Mouse (Mus musculus) B cell, adult 2 months (primary cell): ENCODE measurements around the gene Plekha5.
"Not testable (repeated sequence)": the region's sequence is repeated elsewhere in the genome, so short reads cannot be mapped to it uniquely, and the experiment has no call there.

ENCODE experiments used
- DNase-seq, 2 experiments: peaks; one replicate each; pipeline ENCODE4 v3.0.0; 2022

Gene Plekha5

DNA sequence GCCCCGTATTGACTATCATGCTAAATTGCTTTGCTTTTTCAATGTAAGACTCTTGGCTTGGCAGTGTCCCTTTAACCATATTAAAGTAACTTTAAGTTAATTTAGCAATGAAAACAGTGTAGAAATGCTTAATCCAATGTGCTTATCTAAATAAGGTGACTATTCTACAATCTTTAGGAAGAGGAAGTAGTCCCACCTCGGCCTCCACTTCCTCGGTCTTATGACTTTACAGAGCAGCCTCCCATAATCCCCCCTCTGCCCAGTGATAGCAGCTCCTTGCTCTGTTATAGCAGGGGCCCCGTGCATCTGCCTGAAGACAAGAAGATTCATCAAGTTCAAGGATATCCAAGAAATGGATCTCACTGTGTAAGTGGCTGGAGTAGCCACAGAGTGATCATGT is 156.3 kb downstream of the Plekha5 start:
- DNase-seq: no peak

DNA sequence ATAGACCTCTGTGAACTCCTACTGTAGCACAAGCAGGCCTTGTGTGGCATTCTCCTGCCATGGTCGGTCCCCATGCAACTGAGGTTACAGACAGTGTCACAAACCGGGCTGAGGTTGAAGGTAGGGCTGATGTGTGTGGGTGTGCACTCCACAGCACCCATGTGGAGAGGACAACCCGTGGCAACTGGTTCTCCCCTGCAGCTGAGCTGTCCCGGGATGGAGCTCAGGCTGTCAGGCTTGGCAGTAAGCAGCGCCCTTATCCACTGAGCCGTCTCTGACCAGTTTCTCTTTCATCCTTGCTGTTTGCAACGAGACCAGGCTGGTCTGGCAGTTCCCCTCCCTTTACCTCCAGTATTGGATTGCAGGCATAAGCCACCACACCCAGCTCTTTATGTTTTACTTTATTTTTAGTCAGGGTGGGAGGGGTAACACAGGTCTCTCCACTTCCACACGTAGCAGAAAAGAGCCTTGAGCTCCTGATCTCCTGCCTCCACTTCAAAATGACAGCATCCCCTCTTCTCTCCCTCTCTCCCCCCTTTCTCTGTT is 162.9 kb downstream of the Plekha5 start:
- DNase-seq: no peak

DNA sequence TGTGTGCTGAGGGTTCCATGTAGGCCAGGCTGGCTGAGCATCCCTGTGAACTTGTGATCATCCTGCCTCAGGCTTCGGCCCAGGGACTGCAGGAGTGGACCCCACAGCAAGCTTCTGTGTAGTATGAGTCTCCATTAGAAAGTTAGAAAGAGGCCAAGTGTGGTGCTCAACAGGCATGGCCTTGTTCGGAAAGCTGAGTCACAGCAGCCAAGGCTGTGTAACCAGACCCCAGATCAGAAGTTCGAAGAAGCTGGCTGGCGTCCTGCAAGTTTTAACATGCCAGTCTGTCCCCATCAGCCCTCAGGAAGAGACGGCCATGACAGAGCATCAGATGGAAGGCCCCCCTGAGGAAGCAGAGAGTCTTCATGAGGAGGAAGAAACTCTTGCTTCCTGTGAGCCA is 167.5 kb downstream of the Plekha5 start:
- no peak for DNase-seq

DNA sequence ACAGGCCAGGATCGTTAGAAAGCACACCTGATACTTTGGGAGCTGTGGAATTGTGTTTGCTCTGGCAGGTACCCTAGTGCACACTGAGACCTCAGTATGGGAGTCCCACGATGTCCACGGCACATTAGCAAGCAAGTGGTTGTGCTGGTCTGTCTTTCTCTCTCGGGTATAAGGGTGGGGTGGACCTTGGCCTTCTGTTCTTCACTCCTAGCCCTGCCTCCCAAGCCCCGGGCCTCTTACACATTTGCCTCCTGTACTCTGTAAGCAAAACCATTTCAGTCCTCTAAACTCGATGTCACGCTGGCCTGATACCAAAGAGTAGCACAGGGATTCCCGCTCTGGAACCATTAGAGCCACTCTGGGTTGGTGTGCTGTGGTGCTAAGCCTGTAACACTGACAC is 168.9 kb downstream of the Plekha5 start:
- no peak for DNase-seq

DNA sequence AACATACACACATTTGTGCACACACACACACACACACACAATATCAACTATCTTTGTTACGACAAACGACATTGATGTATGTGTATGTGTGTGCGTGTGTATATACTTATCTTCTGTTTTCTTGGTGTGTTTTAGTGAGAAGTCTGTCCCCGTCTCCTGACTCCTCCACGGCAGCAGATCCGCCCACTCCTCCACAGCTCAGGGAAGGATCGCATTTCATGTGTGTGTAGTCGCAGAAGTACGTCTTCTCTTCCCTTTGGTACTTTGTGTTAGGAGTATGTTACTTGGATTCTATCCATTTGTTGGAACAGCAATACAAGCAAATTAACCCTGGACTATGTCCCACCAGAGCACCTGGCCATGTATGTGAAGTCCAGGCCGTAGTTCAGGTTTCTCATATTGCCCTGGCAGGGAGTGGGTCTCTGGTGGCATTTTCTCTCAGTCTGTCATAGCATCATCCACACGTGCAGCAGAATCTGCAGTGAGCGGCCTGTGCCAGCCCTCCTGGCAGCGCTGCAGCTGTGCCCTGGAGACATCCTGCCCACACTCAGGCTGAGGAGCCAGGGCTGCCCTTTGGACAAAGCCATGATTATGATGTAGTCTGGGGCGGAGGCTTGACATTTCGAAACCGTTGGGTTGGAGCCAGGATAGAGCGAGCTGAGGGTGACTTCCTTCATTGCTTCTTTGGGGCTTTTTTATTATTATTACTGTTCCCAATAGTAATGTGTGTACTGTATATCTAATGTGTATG is 169.7 kb downstream of the Plekha5 start:
- no peak for DNase-seq

DNA sequence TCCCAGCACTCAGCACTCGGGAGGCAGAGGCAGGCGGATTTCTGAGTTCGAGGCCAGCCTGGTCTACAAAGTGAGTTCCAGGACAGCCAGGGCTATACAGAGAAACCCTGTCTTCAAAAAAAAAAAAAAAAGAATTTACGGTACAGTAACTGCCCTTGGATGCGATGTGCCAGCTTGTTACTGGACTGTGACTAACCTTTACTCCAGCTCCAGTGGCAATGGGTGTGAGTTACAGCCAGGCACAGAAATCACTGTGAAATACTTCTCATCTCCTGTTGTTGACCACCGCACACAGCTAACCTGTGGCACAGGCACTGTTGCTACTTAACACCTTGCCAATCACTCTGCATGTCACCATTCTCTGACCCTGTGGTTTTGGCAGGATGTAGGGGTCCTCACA is 171.7 kb downstream of the Plekha5 start:
- DNase-seq: not testable (repeated sequence)

DNA sequence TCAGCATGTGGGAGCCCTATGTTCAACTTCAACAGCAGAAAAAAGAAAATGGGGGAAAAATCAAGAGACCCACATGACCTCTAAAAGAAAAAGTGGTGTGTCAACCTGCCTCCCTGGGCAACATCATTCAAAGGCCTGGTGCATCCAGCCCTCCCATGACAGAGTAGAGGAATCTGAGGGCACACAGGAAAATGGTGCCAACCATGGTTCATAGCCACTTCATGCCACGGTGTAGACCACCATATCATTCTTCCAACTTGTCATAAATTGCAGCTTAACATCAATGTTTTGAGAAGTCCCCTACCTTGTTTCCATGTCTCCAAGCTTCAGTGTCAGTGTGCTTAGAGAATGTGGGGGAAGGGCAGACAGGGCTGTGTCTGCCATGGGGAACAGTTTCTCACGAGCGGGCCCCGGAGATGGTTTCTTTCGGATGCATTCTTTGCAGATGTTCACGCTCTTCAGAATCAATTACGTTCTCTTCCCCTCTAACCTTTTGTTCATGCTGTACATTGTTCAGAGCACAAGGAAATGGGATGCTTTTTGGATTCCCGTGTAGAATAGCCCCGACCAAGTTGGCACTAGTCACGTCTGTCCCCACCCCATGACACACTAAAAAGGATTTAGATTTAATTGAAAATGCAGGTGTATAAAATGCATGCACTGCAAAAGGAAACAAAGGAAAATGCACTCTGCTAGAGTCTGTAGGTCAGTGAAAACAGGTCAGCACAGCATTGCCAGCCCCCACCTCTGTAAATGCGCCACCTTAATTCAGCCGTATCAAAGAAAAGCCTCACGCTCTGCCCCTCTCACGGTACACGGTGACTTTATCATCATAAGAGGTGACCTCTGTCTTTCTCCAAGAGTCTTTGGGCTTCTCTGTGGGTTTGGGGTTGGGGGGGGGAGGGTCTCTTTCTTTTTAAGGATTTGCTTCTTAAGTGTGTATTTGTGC is 173.8 kb downstream of the Plekha5 start:
- DNase-seq: no peak

DNA sequence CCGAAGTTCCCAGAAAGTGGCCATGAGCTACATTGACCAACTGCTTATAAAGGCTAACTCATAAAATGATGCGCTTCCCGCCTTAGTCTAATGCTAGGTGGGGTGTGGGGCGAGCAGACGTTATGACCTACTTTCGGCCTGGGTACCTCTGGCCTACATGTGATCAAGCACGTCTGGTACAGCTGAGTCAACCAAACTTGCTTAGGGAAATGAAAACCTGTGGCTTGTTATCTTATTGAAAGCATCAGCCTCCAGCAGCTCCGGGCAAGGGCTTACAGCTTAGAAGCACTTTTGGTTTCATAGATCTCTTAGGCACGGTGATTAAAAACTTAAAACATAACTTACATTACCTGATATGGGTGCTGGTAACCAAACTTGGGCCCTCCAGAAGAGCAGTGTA is 174.7 kb downstream of the Plekha5 start:
- DNase-seq: no peak

DNA sequence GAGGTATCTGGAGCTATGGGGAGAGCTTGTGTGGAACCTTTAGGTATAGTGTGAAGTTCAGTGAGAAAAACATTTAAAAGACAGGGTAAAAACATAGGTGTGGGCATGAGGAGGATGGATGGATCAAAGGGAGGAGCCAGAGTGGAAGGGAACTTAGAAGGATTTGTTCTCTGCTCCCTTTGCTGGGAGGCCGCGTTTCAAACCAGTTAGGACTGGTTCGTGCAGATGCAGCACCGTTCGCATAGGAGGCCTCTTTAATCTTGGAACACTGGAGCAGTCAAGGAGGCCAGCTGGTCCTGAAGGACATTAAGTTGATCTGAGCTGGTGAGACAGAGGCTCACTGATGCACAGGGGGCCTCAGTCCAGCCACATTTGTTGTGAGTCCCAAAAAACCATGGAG is 175.5 kb downstream of the Plekha5 start:
- no peak for DNase-seq

DNA sequence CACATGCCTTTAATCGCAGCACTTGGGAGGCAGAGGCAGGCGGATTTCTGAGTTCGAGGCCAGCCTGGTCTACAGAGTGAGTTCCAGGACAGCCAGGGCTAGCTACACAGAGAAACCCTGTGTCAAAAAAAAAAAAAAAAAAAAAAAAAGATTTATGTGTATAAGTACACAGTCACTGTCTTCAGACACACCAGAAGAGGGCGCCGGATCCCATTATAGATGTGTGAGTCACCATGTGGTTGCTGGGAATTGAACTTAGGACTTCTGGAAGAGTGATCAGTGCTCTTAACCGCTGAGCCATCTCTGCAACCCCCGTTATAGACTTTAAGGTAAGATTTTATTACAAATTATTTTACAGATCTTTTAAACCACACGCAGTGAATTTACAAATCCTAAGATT is 176.8 kb downstream of the Plekha5 start:
- DNase-seq: not testable (repeated sequence)

DNA sequence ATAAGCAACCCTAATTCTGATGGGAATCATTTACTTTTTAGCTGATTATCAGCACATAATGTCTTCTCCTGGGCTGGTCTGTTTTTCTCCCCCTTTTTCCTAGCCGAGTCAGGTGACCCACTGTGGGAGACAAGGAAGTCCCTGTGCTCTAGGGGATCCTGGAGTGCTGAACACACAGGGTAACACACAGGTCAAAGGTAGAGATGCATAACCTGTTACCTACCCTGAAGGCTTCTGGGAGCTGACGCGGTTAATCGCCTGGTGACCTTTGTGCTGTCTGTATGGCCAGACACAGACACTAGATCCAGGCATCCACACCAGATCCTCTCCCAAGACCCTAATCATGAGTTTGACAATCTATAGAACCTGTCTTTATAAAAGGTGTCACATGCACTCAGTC is 177.3 kb downstream of the Plekha5 start:
- DNase-seq: no peak

DNA sequence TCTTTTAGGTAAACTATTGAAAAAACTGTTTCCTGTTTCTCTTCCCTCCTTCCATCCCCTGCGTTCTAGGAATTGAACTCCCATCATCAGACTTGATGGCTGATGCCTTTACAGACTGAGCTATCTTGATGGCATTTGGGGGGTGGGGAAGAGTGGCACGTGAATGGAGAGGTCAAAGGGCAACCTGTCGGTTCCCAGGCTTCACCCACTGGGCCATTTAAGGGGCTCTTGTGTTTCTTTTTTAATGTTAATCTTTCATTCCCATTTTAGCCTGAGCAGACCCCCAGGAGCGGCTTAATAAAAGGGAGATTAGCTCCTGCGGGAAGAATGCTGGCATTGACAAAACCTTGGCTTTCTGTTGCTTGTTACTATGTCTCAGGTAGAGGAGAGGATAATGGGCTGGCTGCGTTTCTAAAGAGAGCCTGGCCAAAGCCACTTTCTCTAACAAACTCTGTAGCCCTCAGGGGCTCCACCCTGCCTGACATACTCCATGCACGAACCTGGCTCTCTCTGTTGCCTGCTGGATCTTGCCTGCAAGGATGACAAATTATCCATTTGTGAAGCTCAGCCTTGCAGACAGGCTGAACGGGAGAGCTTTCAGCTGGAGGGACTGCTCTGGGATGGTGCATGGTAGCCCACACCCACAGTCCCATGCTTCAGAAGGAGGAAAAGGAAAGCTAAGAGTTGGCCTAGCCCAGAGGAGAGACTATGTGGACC is 179.5 kb downstream of the Plekha5 start:
- no peak for DNase-seq

DNA sequence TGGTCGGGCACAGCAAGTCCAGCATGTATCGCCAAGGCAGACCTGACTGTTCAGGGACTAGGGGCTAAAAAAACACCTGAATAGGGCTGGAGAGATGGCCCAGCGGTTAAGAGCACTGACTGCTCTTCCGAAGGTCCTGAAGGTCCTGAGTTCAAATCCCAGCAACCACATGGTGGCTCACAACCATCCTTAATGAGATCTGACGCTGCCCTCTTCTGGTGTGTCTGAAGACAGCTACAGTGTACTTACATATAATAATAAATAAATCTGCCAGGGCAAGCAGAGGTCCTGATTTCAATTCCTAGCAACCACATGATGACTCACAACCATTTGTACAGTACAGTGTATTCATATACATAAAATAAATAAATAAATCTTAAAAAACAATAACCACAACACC is 181.3 kb downstream of the Plekha5 start:
- not testable (repeated sequence) for DNase-seq

DNA sequence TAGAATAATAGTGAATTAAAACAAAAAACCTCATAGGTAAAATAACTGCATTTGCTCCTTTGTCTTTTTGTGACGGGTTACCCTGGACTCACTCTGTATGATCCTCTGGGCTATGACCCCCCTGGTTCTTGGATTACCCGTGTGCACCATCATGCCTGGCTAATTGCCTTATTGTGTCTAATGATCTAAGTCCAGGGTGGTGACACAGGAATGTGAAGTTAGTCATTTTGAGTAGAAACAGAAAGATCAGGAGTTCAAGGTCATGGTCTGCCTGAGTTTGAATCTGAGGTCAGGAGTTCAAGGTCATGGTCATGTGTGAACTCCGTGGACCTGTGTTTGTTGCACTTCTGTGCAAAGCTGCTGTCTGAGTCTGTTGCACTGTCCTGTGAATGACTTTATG is 181.9 kb downstream of the Plekha5 start:
- no peak for DNase-seq

DNA sequence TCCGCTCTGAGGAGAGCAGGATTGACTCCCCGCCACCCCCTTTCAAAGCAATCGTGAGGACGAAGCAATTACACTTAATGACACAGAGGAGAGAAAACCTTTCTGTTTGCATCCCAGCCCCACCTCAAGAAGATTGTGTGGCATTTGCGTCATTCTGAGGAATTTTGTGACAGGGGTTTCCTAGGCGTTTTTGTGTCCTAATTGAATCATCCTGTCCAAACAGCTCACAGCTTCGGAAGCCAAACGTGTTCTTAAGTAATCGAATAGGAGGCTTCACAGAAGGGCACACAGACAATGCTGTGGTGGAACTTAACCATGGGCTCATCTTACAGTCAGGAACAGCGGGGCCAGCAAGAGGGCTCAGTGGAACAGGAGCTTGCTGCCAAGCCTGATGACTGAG is 182.7 kb downstream of the Plekha5 start:
- no peak for DNase-seq

DNA sequence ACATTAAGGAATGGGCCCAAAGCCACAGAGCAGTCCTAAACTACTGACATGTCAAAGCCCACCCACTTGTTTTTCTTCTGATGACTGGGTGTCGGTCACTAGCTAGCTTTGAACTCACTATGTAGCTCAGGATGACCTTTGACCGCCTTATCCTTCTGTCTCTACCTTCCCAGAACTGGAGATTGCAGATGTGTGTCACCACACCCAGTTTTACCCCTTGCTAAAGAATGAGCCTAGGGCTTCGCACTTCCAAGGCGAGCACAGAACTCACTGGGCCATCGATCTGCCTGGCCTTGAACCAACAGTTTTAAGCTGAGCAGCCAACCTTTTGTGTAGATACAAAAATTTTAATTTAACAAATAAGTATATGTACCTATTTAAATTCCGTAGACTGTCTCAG is 184.8 kb downstream of the Plekha5 start:
- DNase-seq: no peak

DNA sequence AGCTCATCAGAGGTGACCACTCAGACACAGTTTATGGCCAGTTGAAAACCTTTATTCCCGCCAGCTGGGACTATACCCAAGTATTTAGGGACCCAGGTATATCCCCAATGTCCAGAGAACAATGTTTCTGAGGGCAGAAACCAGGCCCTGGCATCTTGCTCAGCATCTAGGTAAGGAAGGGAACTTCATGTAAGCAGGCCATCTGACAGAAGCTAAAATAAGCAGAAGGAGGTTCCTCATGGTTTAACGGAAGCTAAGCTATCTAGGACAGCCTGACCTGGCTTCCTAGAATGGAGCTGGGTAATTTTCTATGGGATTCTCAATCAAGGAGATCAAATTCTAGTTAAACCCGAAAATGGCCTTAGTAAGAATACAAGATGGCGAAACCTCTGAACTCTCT is 185.7 kb downstream of the Plekha5 start:
- DNase-seq: no peak

DNA sequence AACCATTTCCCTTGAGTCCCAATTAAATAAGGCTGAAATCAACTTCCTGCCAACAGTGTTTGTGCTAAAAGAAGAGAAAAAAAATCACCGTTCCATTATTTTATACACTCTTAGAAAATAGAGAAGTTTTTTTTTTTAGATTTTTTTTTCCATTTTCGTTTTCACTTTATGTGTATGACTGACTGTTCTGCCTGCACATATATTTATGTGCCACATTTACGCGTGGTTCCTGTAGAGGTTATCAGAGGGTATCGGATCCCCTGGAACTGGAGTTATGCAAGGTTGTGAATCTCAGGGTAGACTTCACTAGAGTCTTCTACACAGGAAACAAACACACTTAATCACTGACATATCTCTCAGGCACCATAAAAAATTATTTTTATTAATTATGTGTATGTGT is 186.3 kb downstream of the Plekha5 start:
- DNase-seq: no peak

DNA sequence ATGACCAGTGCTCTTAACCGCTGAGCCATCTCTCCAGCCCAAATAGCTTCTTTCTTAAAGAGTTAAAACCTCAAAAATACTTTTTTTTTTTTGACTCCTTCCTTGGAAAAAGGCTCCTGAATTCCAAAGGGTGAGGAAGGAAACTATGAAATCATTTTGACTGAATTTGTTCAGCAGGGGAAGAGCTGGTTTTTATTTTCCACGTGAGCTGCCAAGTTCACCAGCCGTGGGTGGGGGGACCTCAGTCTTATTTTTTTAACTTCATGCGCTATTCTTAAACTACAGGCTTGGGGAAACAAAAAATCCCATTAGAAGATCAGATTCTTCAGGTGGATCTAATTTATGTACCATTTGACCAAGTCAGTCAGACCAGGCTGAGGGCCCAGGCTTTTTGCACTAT is 187.4 kb downstream of the Plekha5 start:
- no peak for DNase-seq

DNA sequence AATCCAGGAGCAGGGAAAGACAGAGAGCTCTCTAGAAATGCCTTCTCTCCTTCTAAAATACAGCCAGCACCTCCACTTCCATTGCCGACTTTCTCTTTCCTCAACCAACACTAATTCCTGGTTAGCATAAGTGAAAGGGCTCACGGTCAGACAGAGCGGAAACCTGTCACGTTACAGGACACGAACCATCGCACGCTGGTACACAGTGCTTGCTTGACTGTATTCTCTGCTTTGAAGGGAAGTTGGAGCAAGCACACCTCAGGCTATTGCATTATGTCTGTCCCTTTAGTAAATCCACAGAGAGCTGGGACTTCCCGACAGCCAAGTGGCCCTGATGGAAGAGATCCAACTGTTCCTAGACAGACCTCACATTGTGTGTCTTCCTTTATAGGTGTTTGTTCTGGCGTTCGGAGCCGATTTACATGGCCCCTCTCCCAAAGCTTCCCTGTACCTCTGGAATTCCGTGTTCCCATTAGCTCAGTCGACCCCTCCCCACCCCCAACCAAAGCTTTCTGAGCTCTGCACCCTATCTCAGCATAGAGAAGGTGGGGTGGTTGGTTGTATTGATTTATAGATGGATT is 188.1 kb downstream of the Plekha5 start:
- DNase-seq: no peak

DNA sequence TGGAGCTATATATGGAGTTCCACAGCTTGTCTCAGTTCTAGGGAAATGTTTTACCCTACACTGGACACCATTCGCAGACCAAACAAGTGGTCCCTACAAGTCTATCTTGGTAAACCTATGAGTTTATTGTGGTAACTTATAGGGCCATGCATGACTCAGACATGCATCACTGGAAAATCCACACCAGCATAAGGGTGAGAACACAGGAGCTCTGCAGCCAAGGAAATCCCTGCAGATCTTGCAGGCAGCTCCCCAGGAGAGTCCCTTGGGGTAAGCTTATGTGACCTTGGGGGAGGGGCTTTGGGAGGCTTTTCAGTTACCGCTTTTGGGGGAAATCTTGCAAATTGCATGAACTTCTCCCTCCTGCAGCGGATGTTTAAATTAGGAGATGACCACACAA is 190.0 kb downstream of the Plekha5 start:
- no peak for DNase-seq

DNA sequence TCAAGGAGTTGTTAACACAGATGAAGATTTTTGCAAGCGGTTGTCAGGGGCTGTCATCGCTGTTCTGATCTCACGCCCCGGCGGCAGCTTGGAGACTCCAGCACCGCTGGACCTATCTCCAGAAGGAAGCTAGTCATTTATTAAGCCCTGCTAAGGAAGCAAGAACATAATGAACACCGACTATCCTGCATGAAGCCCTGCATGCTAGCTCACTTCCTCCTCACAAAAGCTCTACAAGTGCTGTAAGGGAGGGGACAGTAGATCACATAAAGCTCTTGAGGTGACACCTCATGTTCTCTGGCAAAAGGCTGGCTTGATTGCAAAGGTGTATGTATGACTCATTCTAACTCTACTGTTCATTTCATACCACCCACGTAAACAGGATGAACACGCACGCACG is 190.9 kb downstream of the Plekha5 start:
- no peak for DNase-seq
